Mouse (Mus musculus) midbrain, embryonic 14.5 days (tissue): Measurements from ENCODE around the gene Coro1c. TPM values are rescaled to one million over a fixed set of nuclear protein-coding genes. Genes with fewer than 3 reads are reported as not detected.

Experiments used
- ATAC-seq: fragments of 200-750 bp; cut with Nextera tagmentation; 2 replicates; pipeline ENCODE4 v1.8.0; 2017; ENCODE audit warnings: moderate number of reproducible peaks, moderate library complexity; ENCODE audit not compliant: low FRiP score, low TSS enrichment
- DNase-seq: peaks from one replicate; pipeline ENCODE4 v3.0.0-alpha.2; 2015
- H3K27ac ChIP-seq: fragments of 300-500 bp; sonication (generic); replicated peaks from 2 replicates; pipeline ENCODE4 v1.5.1; 2014; ENCODE audit warnings: mild to moderate bottlenecking, low read depth, low read length, moderate library complexity
- H3K27me3 ChIP-seq: fragments of 300-500 bp; sonication (generic); 2 replicates; pipeline ENCODE4 v1.6.1; 2014; ENCODE audit warnings: low read length, control low read depth, mixed read lengths; ENCODE audit not compliant: control insufficient read depth, insufficient read depth
- H3K36me3 ChIP-seq: fragments of 300-500 bp; sonication (generic); 2 replicates; pipeline ENCODE4 v1.6.1; 2014; ENCODE audit warnings: low read length, control low read depth; ENCODE audit not compliant: control insufficient read depth, insufficient read depth
- H3K4me1 ChIP-seq: fragments of 300-500 bp; sonication (generic); 2 replicates; pipeline ENCODE4 v1.6.1; 2014; ENCODE audit warnings: mild to moderate bottlenecking, antibody characterized with exemption, low read length, control low read depth; ENCODE audit not compliant: control insufficient read depth, insufficient read depth
- H3K4me2 ChIP-seq: fragments of 300-500 bp; sonication (generic); 2 replicates; pipeline ENCODE4 v1.6.1; 2014; ENCODE audit warnings: mild to moderate bottlenecking, low read length, moderate library complexity
- H3K4me3 ChIP-seq: fragments of 300-500 bp; sonication (generic); replicated peaks from 2 replicates; pipeline ENCODE4 v1.5.1; 2014; ENCODE audit warnings: low read depth, low read length
- H3K9ac ChIP-seq: fragments of 300-500 bp; sonication (generic); replicated peaks from 2 replicates; pipeline ENCODE4 v1.6.1; 2014; ENCODE audit warnings: mild to moderate bottlenecking, low read length, moderate library complexity
- H3K9me3 ChIP-seq: fragments of 300-500 bp; sonication (generic); 2 replicates; pipeline ENCODE4 v1.6.1; 2016; ENCODE audit warnings: low read length, control low read depth, mixed read lengths; ENCODE audit not compliant: control insufficient read depth
- WGBS: fragments of 180-500 bp; shearing (Covaris S2); extraction: QIAGEN DNeasy Blood & Tissue Kit; methylation state at CpG from one replicate; pipeline ENCODE4 v1.1.7; 2014; 5-methylcytosine and 5-hydroxymethylcytosine counted together
- polyA plus RNA-seq: library from polyadenylated mRNA; unstranded; fragments of >200 nt; fragmentation: Nextera tagmentation; extraction: Ambion mirVana; gene quantifications from 2 replicates; pipeline ENCODE4 v1.2.1, GENCODE M21; 2014

Coro1c gene
- polyA plus RNA-seq, 1 experiment from 2014 or later, result 201 TPM

- Histone ChIP-seq H3K9ac (no peak overlapping the region), H3K36me3 (peaks cover 61% of the 10 kb centered on the region), H3K4me1 (peaks cover 11% of the 10 kb centered on the region), H3K9me3 (no peaks in the 10 kb centered on the region), H3K4me2 (no peak overlapping the region), H3K27ac (no peak overlapping the region), H3K27me3 (no peaks in the 10 kb centered on the region), H3K4me3 (no peak overlapping the region)
- ATAC-seq, result no peak
- DNase-seq, result no peak
- 65% methylated on average over 8 of the region's 8 CpGs for WGBS
Observed at GRCm38 (mm10) chr5:113850680-113851230, 57.8 kb downstream of the Coro1c start.

- ATAC-seq (no peak), DNase-seq (no peak)
- H3K4me2 ChIP-seq, result no peak overlapping the region
- H3K27me3 ChIP-seq, result no peaks in the 10 kb centered on the region
- peaks cover 91% of the 10 kb centered on the region for H3K36me3 ChIP-seq
- no peak overlapping the region for H3K9ac ChIP-seq
- WGBS, result 85% methylated on average over 9 of the region's 9 CpGs
- no peak overlapping the region for H3K27ac ChIP-seq
- no peak overlapping the region for H3K4me3 ChIP-seq
- H3K9me3 ChIP-seq, result no peaks in the 10 kb centered on the region
- H3K4me1 ChIP-seq, result no peaks in the 10 kb centered on the region
Observed at GRCm38 (mm10) chr5:113847636-113848035, 60.9 kb downstream of the Coro1c start.

DNA sequence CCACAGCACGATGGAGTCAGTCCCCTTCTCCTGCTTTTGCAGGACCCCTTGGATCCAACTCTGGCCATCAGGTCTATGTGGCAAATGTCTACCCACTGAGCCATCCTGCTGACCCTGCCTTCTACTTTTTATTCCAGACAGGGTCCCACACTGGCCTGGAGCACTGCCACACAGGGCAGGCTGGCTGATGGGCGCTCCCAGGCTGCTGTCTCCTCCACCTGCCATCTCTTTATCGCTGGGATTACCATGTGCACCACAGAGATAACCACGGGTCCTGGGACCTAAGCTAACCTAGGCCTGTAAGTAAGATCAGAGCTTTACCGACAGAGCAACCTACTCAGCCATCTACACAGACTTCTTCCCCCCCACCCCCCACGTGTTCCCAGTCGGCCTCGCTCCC is 61.9 kb downstream of the Coro1c start:
- H3K36me3 ChIP-seq, result peaks cover 94% of the 10 kb centered on the region
- no peak overlapping the region for H3K4me2 ChIP-seq
- no peak for DNase-seq
- no peak overlapping the region for H3K4me3 ChIP-seq
- H3K27ac ChIP-seq, result no peak overlapping the region
- H3K9ac ChIP-seq, result no peak overlapping the region
- WGBS, result 92% methylated on average over 8 of the region's 8 CpGs
- H3K9me3 ChIP-seq, result no peaks in the 10 kb centered on the region
- H3K27me3 ChIP-seq, result no peaks in the 10 kb centered on the region
- H3K4me1 ChIP-seq, result no peaks in the 10 kb centered on the region
- ATAC-seq, result no peak

GRCm38 (mm10) chr5:113845627-113846026 is 62.9 kb downstream of the Coro1c start:
- no peaks in the 10 kb centered on the region for H3K4me1 ChIP-seq
- no peak for DNase-seq
- H3K9ac ChIP-seq, result no peak overlapping the region
- no peak overlapping the region for H3K27ac ChIP-seq
- 86% methylated on average over 8 of the region's 8 CpGs for WGBS
- H3K36me3 ChIP-seq, result peaks cover 86% of the 10 kb centered on the region
- H3K9me3 ChIP-seq, result no peaks in the 10 kb centered on the region
- ATAC-seq, result no peak
- no peak overlapping the region for H3K4me2 ChIP-seq
- no peak overlapping the region for H3K4me3 ChIP-seq
- no peaks in the 10 kb centered on the region for H3K27me3 ChIP-seq

DNA sequence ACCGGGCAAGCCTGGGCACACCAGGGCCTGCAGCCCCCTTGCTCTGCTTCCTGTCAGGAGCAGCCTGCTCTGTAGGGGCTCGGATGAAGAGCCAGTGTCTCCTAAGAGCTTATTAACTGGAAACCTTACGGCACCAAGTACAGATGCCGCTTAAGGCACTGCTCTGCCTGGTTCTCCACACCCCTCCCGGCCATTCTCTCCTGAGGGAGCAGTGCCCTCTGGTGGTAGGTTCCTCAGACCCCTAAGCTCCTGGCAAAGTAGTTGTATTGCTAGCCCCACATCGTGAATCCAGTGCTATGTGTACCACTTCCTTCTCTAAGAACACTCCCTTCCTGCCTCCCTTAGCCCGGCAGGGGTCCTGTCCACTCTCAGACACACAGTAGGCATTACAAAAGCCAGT is 63.8 kb downstream of the Coro1c start:
- WGBS, result 71% methylated on average over 7 of the region's 7 CpGs
- H3K27me3 ChIP-seq, result no peaks in the 10 kb centered on the region
- no peak overlapping the region for H3K9ac ChIP-seq
- no peak overlapping the region for H3K27ac ChIP-seq
- DNase-seq (peak; percentile 69), ATAC-seq (no peak)
- no peaks in the 10 kb centered on the region for H3K9me3 ChIP-seq
- no peaks in the 10 kb centered on the region for H3K4me1 ChIP-seq
- peaks cover 81% of the 10 kb centered on the region for H3K36me3 ChIP-seq
- no peak overlapping the region for H3K4me2 ChIP-seq
- H3K4me3 ChIP-seq, result no peak overlapping the region

DNA sequence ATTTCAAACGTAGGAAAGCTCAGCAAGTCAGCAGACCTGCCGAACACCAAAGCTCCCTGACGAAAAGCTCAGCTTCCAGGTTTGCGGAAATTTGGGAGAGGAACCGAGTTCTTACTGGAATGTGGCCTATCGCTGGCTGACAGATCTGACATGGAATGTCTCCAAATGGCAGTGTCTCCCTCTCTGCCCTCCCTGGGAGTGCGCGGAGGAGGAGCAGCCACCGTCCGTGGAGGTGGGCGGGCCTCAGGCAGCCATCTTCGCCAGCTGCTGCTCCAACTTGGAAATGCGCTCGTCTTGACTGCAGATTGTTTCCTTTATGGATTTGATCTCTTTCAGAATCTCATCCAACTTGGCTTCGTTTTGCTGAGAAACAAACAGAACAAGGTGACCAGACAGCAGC is 64.5 kb downstream of the Coro1c start:
- Histone ChIP-seq H3K27me3 (no peaks in the 10 kb centered on the region), H3K9me3 (no peaks in the 10 kb centered on the region), H3K4me3 (no peak overlapping the region), H3K4me1 (no peaks in the 10 kb centered on the region), H3K27ac (no peak overlapping the region), H3K36me3 (peaks cover 77% of the 10 kb centered on the region), H3K4me2 (no peak overlapping the region), H3K9ac (no peak overlapping the region)
- DNase-seq (no peak), ATAC-seq (no peak)
- WGBS, result 87% methylated on average over 15 of the region's 15 CpGs

GRCm38 (mm10) chr5:113842906-113843305 is 65.7 kb downstream of the Coro1c start:
- Histone ChIP-seq H3K36me3 (peaks cover 68% of the 10 kb centered on the region), H3K4me2 (no peak overlapping the region), H3K9ac (no peak overlapping the region), H3K27ac (no peak overlapping the region), H3K27me3 (no peaks in the 10 kb centered on the region), H3K4me3 (no peak overlapping the region), H3K4me1 (no peaks in the 10 kb centered on the region), H3K9me3 (no peaks in the 10 kb centered on the region)
- DNase-seq (no peak), ATAC-seq (no peak)
- WGBS, result 96% methylated on average over 9 of the region's 9 CpGs

DNA sequence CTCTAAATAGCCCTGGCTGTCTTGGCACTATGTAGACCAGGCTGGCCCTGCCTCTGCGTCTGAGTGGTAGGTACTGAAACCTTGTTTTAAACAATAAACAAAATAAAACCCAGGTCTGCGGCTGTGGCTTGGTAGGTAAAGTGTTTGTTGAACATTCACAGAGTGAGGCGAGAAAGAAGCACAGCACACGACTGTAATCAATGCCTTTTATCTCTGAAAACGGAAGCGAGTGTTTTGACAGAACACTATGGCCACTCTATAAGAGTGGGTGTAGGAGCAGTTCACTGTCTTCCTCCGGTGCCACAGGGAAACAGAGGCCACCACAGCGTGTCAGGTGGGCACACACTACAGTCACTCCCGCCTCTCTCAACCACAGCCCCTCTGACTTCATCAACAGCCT is 66.3 kb downstream of the Coro1c start:
- no peak for DNase-seq
- H3K4me3 ChIP-seq, result no peak overlapping the region
- no peak overlapping the region for H3K9ac ChIP-seq
- H3K27ac ChIP-seq, result no peak overlapping the region
- no peaks in the 10 kb centered on the region for H3K9me3 ChIP-seq
- ATAC-seq, result no peak
- 96% methylated on average over 9 of the region's 9 CpGs for WGBS
- H3K27me3 ChIP-seq, result no peaks in the 10 kb centered on the region
- H3K4me1 ChIP-seq, result no peaks in the 10 kb centered on the region
- no peak overlapping the region for H3K4me2 ChIP-seq
- peaks cover 61% of the 10 kb centered on the region for H3K36me3 ChIP-seq

DNA sequence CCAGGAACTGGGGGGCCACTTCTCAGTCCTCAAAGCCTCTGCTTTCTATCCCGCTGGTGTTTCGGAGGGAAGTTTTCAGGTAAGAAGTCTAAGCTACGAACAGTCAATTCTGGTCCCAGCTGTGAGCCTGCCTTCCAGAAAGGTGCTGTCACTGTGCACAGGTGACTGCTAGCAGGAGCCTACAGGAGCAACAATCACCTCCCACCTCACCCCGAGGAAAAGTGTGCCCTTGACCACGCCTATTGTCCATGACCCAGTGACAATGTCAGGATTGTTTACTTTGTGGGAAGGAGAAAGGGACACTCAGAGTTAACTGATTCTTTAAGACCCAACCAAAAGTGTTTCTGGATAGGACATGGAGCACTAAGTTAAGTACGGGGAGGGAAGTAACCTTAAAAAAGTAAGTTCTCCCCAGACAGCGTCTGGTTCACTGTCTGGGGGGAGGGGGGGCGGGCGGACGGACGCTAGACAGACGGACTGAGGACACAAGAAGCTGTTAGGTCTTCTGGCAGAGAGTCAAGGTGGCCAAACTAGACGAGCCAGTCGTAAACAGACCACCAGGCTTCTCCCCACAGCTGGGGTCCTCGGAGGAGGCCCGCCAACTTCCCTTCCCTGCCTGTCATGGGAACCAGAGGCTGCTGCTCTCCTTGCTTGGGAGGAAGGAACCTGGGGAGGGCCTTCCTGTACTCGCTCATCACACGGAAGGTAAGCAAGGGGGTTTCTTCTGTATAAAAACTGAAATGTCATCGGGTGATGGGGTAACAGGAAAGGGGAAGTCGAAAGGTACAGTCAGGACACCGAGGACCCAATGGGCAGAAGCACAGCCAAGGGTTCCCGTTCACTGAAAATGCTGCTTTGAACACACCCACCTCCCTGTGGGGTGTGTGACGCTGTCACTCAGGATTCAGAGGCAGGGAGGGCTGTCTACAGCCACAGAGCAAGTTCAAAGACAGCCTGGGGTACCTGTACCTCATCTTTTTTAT is 67.0 kb downstream of the Coro1c start:
- Histone ChIP-seq H3K4me1 (no peaks in the 10 kb centered on the region), H3K27me3 (no peaks in the 10 kb centered on the region), H3K9ac (no peak overlapping the region), H3K9me3 (no peaks in the 10 kb centered on the region), H3K4me3 (no peak overlapping the region), H3K27ac (no peak overlapping the region), H3K36me3 (peaks cover 54% of the 10 kb centered on the region), H3K4me2 (no peak overlapping the region)
- ATAC-seq (no peak), DNase-seq (no peak)
- 90% methylated on average over 23 of the region's 23 CpGs for WGBS
